Mouse (Mus musculus): Measurements from ENCODE around the gene Srek1.

Gene Srek1

DNA sequence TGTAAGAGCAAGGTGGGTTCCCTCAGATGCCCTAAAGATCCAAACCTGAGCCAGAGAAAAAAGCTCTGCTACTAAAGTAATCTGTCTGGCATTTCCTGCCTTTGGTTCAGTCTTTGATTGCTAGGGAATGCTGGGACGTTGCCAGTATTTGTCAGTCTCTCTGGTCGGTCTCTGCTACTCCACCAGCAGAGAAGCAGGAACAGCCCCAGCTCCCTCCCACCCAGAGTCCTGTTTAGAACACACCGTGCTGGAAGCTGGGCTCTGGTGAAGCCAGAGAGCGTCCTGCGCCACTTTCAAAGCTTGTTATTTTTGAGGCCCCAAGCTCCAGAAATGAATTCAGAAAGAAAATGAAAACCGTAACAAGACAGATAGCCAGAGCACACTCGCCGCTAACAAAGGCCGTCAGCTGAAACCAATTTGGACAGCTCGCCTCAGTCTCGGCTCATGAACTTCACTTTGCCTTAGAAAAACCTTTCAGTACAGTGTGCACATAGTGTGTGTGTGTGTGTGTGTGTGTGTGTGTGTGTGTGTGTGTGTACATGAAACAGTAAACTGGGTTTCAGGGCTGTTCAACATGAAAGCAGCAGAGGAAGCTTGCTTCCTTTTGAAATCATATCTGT, 62.9 kb downstream of the Srek1 start:
- no peak for DNase-seq

DNA sequence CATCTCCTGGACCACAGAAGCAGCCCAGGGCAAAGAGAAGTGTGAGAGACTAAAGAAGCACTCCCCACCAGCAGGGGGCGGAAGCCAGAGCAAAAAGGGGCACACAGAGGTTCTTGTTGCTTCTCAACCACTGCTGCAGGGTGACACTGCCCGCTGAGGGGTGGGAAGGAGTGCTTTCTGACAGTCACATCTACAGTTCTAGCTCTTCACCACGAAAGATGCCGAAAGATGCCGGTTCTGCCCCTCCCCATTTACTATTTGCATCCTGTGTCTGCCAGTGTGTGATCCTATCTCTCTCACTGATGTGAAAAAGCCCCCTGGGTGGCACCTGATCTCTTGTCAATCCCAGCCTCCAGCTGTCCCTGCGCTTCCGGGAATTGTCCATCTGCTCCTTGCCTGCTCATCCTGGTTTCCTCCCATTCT, 64.0 kb downstream of the Srek1 start:
- no peak for DNase-seq

DNA sequence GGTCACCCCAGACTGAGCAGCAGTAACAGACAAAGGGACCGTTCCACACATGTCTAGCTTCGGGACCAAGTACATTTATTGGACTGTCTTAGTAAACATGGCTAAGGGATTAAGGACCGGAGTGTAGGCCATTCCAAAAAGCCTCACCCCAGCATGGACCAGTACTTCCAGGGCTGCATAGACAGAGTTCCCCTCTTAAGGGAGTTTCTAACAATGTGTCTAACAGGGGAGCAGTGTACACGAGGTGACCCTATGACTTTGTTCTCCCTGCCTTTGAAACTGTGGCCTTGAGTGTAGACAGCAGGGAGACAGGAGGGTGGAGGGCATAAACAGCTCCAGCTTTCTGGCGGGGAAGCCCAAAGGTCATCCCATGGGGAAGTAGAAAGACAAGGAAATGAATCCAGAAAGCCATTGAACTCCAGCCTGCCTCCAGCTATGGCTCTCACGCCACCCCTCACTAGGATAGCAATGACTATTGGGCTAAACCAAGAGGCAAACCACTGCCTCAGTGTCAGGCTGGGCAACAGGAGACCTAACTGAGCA, 68.9 kb downstream of the Srek1 start:
- DNase-seq: no peak

DNA sequence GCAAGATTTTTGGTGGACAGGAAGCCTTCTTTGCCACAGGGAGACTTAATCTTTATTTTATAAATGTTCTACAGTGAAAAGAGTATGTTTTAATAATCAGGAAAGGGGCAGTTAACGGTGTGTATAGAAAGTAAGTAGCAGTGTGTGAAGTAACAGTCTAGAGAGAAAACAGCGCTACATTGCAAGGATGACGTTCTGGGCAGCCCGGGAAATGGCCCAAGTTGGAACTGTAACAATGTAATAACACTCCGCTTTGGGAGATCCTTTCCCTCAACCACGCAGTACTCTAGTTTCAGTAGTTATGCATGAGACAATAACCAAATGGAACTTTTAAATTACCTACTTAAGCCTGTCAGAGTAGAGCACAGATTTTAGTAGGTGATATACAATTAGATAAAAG, 70.6 kb downstream of the Srek1 start:
- no peak for DNase-seq

DNA sequence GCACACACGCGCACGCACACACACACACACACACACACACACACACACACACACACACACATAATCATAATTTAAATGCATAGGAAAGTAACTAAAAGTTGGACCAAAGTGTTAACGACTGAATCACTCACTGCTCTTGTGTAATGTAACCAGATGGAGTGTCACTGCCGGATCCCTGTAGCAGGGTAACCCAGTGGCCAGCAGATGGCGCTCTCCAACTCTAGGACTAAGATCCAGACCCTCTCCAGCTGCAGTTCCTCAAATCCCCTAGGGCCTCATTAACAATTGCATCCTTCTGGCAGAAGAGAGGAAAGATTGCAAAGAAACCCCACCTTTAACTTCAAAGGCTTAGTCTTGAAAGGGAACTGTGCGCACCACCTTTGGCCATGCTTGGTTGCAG, 71.0 kb downstream of the Srek1 start:
- no peak for DNase-seq

GRCm38 (mm10) chr13:103702266-103702665, 72.1 kb downstream of the Srek1 start:
- no peak for DNase-seq

- no peak for DNase-seq
These were observed 73.7 kb downstream of the Srek1 start for GRCm38 (mm10) chr13:103700752-103701151.

- no peak for DNase-seq
These were observed 76.4 kb downstream of the Srek1 start for GRCm38 (mm10) chr13:103697993-103698392.

GRCm38 (mm10) chr13:103696164-103696563, 78.2 kb downstream of the Srek1 start:
- DNase-seq: no peak

DNA sequence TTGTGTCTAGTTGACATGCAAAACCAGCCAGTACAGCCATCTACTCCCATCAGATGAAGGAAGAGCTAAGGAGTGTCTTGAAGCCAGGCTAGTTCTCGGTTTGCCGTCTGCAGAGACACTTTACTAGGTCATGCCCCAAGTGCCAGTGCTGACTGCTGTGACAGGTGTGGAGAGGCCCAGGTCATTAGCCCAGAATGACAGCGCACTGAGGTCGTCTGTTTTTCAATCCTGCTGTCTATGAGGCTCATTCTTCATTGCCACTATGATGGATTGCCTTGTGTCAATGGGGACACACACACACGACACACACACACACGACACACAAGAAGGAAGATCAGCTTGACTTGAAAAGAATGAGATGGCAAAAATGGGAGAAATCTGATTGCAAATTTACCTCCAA, 79.0 kb downstream of the Srek1 start:
- DNase-seq: no peak
